In the genomic region with DNA sequence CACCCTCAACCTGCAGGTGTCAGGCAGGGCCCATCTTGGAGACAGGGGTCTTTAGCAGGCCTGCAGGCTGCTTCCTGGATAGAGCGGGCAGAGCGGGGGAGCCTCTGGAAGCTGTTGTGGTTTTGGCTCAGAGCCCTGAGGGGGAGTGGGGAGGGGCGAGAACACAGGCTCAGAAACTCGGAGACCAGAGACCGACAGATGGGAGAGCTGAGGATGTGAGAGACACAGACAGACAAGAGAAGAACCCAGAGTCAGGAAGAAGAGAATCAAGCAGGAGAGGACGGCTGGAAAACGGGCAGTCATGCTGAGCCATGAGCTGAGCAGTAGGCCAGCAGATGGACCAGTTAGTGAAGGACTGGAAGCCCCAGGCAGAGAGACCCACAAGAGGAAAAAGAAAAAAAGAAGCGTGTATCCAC, we compare ENCODE assay signal across 10 mouse cellular contexts. TPM values are rescaled to one million over a fixed set of nuclear protein-coding genes. Genes with fewer than 3 reads are reported as not detected.
DNase-seq lines count a peak whose midpoint lies in the region; ATAC-seq and TF ChIP-seq lines count a peak whose summit lies in the region.
"Had no signal": no experiment of that assay in that cellular context is flagged by ENCODE, and none has a peak within 500 bp of the region (broad histone marks: within the 10 kb centered on the region; RNA-seq: fewer than 3 reads in every experiment).

No protein-coding gene starts in this region.

- no peak overlapping the region for H3K4me2 ChIP-seq in midbrain, embryonic 14.5 days (ENCODE audit: low read length)
- H3K4me2 ChIP-seq in midbrain, embryonic 11.5 days, result no peak overlapping the region
- H3K4me2 ChIP-seq in embryonic facial prominence, embryonic 13.5 days, result 0 out of 2 replicates have a peak overlapping the region, but pooled peaks have one; percentile 12

- DNase-seq in midbrain, embryonic 14.5 days, result peak; percentile 67
- DNase-seq in midbrain, embryonic 11.5 days (ENCODE audit: low spot score, missing footprints), result no peak
- DNase-seq in layer of hippocampus, adult 9-11 months, result peak; percentile 8
- DNase-seq in thymus, postnatal 14 days, result peak; percentile 69
- no peak for DNase-seq in spleen, adult 12 weeks (ENCODE audit: low spot score)
- DNase-seq in lung, adult 2 months, result no peak
- DNase-seq: lung, postnatal 36 days had no signal

- H3K4me1 ChIP-seq in midbrain, embryonic 14.5 days (ENCODE audit: control insufficient read depth, insufficient read depth, low read length), result peaks cover 18% of the 10 kb centered on the region; the same call in 1 of the 2 replicates
- no peaks in the 10 kb centered on the region for H3K4me1 ChIP-seq in midbrain, embryonic 11.5 days (ENCODE audit: control insufficient read depth, insufficient read depth, low read length)
- H3K4me1 ChIP-seq in embryonic facial prominence, embryonic 13.5 days, result peaks cover 21% of the 10 kb centered on the region
- H3K4me1 ChIP-seq in lung, adult 2 months (ENCODE audit: control insufficient read depth, insufficient read depth, low read length), result no peaks in the 10 kb centered on the region

- no peak overlapping the region; the same call in 1 of the 2 replicates for H3K9ac ChIP-seq in midbrain, embryonic 14.5 days (replicated peaks; ENCODE audit: low read length)
- H3K9ac ChIP-seq in midbrain, embryonic 11.5 days (ENCODE audit: low read length), result no peak overlapping the region
- no peak overlapping the region for H3K9ac ChIP-seq in embryonic facial prominence, embryonic 13.5 days

- peak overlapping the region; percentile 60 for H3K27ac ChIP-seq in midbrain, embryonic 14.5 days (replicated peaks; ENCODE audit: low read depth, low read length)
- H3K27ac ChIP-seq in midbrain, embryonic 11.5 days (ENCODE audit: low read depth, low read length), result no peak overlapping the region
- no peak overlapping the region for H3K27ac ChIP-seq in embryonic facial prominence, embryonic 13.5 days

- ATAC-seq in midbrain, embryonic 14.5 days (ENCODE audit: low FRiP score, low TSS enrichment), result 0 out of 2 replicates have a peak, but pooled peaks have one; percentile 31
- ATAC-seq in midbrain, embryonic 11.5 days (ENCODE audit: low FRiP score), result no peak
- no peak for ATAC-seq in embryonic facial prominence, embryonic 13.5 days (ENCODE audit: insufficient number of reproducible peaks, insufficient read depth, low FRiP score, low TSS enrichment, low read depth)
- ATAC-seq in megakaryocyte, adult 5-6 weeks (ENCODE audit: poor library complexity, severe bottlenecking), result no peak

- no peak overlapping the region for H3K4me3 ChIP-seq in midbrain, embryonic 14.5 days (replicated peaks; ENCODE audit: low read depth, low read length)
- H3K4me3 ChIP-seq in midbrain, embryonic 11.5 days (ENCODE audit: low read depth, low read length), result no peak overlapping the region
- no peak overlapping the region for H3K4me3 ChIP-seq in embryonic facial prominence, embryonic 13.5 days
- no peak overlapping the region for H3K4me3 ChIP-seq in lung, adult 2 months (replicated peaks; ENCODE audit: extremely low read depth, low read depth, low read length)

- no peak for TF ChIP-seq CTCF in lung, adult 2 months (IDR thresholded peaks at IDR 0.05; ENCODE audit: insufficient read depth, low read length)

- no peak for TF ChIP-seq POLR2A in lung, adult 2 months (IDR thresholded peaks at IDR 0.05; ENCODE audit: borderline replicate concordance, extremely low read depth, low read depth, low read length)

- no peaks in the 10 kb centered on the region for H3K27me3 ChIP-seq in midbrain, embryonic 14.5 days (ENCODE audit: control insufficient read depth, insufficient read depth, low read length)
- no peaks in the 10 kb centered on the region for H3K27me3 ChIP-seq in midbrain, embryonic 11.5 days (ENCODE audit: control insufficient read depth, insufficient read depth, low read length)
- H3K27me3 ChIP-seq in embryonic facial prominence, embryonic 13.5 days, result peaks cover 18% of the 10 kb centered on the region

- H3K9me3 ChIP-seq in midbrain, embryonic 14.5 days (ENCODE audit: control insufficient read depth, low read length), result no peaks in the 10 kb centered on the region
- no peaks in the 10 kb centered on the region for H3K9me3 ChIP-seq in midbrain, embryonic 11.5 days (ENCODE audit: control insufficient read depth, low read length)
- H3K9me3 ChIP-seq in embryonic facial prominence, embryonic 13.5 days, result no peaks in the 10 kb centered on the region

- 31% methylated on average over 8 of the region's 8 CpGs for WGBS in midbrain, embryonic 14.5 days
- WGBS in midbrain, embryonic 11.5 days, result 57% methylated on average over 8 of the region's 8 CpGs
- 10% methylated on average over 8 of the region's 8 CpGs for WGBS in embryonic facial prominence, embryonic 13.5 days
- 26% methylated on average over 8 of the region's 8 CpGs for WGBS in lung, adult 2 months

- no peaks in the 10 kb centered on the region for H3K36me3 ChIP-seq in midbrain, embryonic 14.5 days (ENCODE audit: control insufficient read depth, insufficient read depth, low read length)
- no peaks in the 10 kb centered on the region for H3K36me3 ChIP-seq in midbrain, embryonic 11.5 days (ENCODE audit: control insufficient read depth, insufficient read depth, low read length)
- no peaks in the 10 kb centered on the region for H3K36me3 ChIP-seq in embryonic facial prominence, embryonic 13.5 days

RNA-seq across cellular contexts. Expression of a gene that starts 14.2 kb away (rescaled TPM):
- 1.0 and 2.1 TPM in 2 replicates for polyA plus RNA-seq in midbrain, embryonic 14.5 days (2014; fragmentation: Nextera tagmentation; extraction: Ambion mirVana)
- 0.40 and 0.52 TPM in 2 replicates for polyA plus RNA-seq in midbrain, embryonic 11.5 days (2014; fragmentation: Nextera tagmentation; extraction: Ambion mirVana)
- polyA plus RNA-seq in embryonic facial prominence, embryonic 13.5 days (2015; fragmentation: Nextera tagmentation; extraction: Ambion mirVana), result 0.12 TPM in 1 of 2 replicates, not detected in the other
- polyA plus RNA-seq in lung, adult 2 months (2012; rRNA removed), result 0.03 TPM in 1 of 2 replicates, not detected in the other
- not detected in 2 replicates for total RNA-seq in megakaryocyte, adult 5-6 weeks (2015)
- not detected in 2 replicates for total RNA-seq in megakaryocyte, adult 5-6 weeks (2017)
- polyA plus RNA-seq: heart, postnatal 0 days had no signal

RNA-seq across cellular contexts. Expression of a gene that starts 19.9 kb away (rescaled TPM):
- 1.5 and 2.0 TPM in 2 replicates for polyA plus RNA-seq in midbrain, embryonic 14.5 days (2014; fragmentation: Nextera tagmentation; extraction: Ambion mirVana)
- 1.2 and 2.1 TPM in 2 replicates for polyA plus RNA-seq in midbrain, embryonic 11.5 days (2014; fragmentation: Nextera tagmentation; extraction: Ambion mirVana)
- 1.7 and 2.0 TPM in 2 replicates for polyA plus RNA-seq in embryonic facial prominence, embryonic 13.5 days (2015; fragmentation: Nextera tagmentation; extraction: Ambion mirVana)
- polyA plus RNA-seq in lung, adult 2 months (2012; rRNA removed), result 164 and 177 TPM in 2 replicates
- total RNA-seq in megakaryocyte, adult 5-6 weeks (2015), result 0.59 TPM in 1 of 2 replicates, not detected in the other
- 0.22 TPM in 1 of 2 replicates, not detected in the other for total RNA-seq in megakaryocyte, adult 5-6 weeks (2017)

RNA-seq across cellular contexts. Expression of a gene that starts 30.7 kb away (rescaled TPM):
- 117 and 177 TPM in 2 replicates for polyA plus RNA-seq in midbrain, embryonic 14.5 days (2014; fragmentation: Nextera tagmentation; extraction: Ambion mirVana)
- polyA plus RNA-seq in midbrain, embryonic 11.5 days (2014; fragmentation: Nextera tagmentation; extraction: Ambion mirVana), result 83.9 and 88.7 TPM in 2 replicates
- polyA plus RNA-seq in embryonic facial prominence, embryonic 13.5 days (2015; fragmentation: Nextera tagmentation; extraction: Ambion mirVana), result 120 and 136 TPM in 2 replicates
- polyA plus RNA-seq in lung, adult 2 months (2012; rRNA removed), result 39.9 and 61.9 TPM in 2 replicates
- 34.0 and 38.6 TPM in 2 replicates for total RNA-seq in megakaryocyte, adult 5-6 weeks (2015)
- 80.2 and 129 TPM in 2 replicates for total RNA-seq in megakaryocyte, adult 5-6 weeks (2017)

Comparison
In these comparisons a context has a peak if more than half of its experiments do, and no peak if none do; other contexts are left out.
1. DNase-seq: peak in midbrain, embryonic 14.5 days (single experiment), layer of hippocampus, adult 9-11 months (single experiment) and thymus, postnatal 14 days (single experiment); none in midbrain, embryonic 11.5 days (single experiment), spleen, adult 12 weeks (single experiment) and lung, adult 2 months (single experiment).
2. RNA of a gene that starts 19.9 kb away (polyA plus RNA-seq): 164 to 177 TPM in lung, adult 2 months; 1.5 to 2.0 TPM in midbrain, embryonic 14.5 days, 1.7 to 2.0 TPM in embryonic facial prominence, embryonic 13.5 days and 1.2 to 2.1 TPM in midbrain, embryonic 11.5 days; every median in the first group is over 10 times any median in the second.